Mouse (Mus musculus): ENCODE data around the gene Mymx. TPM values are rescaled to one million over a fixed set of nuclear protein-coding genes. Genes with fewer than 3 reads are reported as not detected.
A peak's percentile ranks its signal among the peaks of the same experiment; 100 is the strongest.

Gene Mymx
- polyA plus RNA-seq, 1 experiment from 2014 or later, result not detected

DNA sequence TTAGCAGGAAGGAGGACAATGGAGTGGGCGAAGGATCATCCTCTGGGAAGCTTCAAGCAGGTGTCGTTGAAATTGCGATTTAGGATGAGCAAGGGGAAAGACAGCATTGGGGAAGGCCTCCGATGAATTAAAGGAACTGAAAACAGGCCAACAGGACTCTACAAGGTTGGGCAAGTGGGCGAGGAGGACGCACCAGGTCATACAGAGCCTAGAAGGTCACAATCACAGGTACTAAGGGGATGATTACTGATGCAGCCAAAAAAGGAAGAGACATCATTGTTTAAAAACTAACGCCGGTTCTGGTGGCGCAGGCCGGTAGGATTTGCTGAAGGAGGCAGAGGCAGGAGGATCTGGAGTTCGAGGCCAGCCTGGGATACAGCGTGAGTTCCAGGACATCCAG lies 38.7 kb downstream of the Mymx start:
- 0 out of 2 replicates have a peak overlapping the region, but pooled peaks have one; percentile 89 for H3K4me3 ChIP-seq
- no peak overlapping the region for H3K27ac ChIP-seq
- no peaks in the 10 kb centered on the region for H3K27me3 ChIP-seq (replicated peaks)
- no peak for ATAC-seq (replicated peaks)
- no peaks in the 10 kb centered on the region for H3K9me3 ChIP-seq
- peak overlapping the region; percentile 93 for H3K4me2 ChIP-seq
- H3K4me1 ChIP-seq, result peaks cover 27% of the 10 kb centered on the region
- no peak overlapping the region for H3K9ac ChIP-seq
- H3K36me3 ChIP-seq (replicated peaks), result peaks cover 21% of the 10 kb centered on the region
- 79% methylated on average over 12 of the region's 12 CpGs for WGBS

- Histone ChIP-seq H3K9ac (no peak overlapping the region), H3K27me3 (replicated peaks) (peaks cover 3% of the 10 kb centered on the region; the same call in 1 of the 2 replicates), H3K36me3 (replicated peaks) (no peaks in the 10 kb centered on the region), H3K27ac (no peak overlapping the region), H3K4me3 (no peak overlapping the region), H3K4me1 (peaks cover 23% of the 10 kb centered on the region), H3K4me2 (no peak overlapping the region), H3K9me3 (no peaks in the 10 kb centered on the region)
- ATAC-seq (replicated peaks), result no peak
- WGBS, result 86% methylated on average over 15 of the region's 15 CpGs
Measured at GRCm38 (mm10) chr17:45559732-45560525, 42.0 kb downstream of the Mymx start.

- Histone ChIP-seq H3K4me1 (peaks cover 16% of the 10 kb centered on the region), H3K27ac (no peak overlapping the region), H3K9me3 (no peaks in the 10 kb centered on the region), H3K36me3 (replicated peaks) (no peaks in the 10 kb centered on the region), H3K27me3 (replicated peaks) (peaks cover 5% of the 10 kb centered on the region; the same call in 1 of the 2 replicates), H3K9ac (no peak overlapping the region), H3K4me3 (no peak overlapping the region), H3K4me2 (no peak overlapping the region)
- no peak for ATAC-seq (replicated peaks)
- 71% methylated on average over 16 of the region's 16 CpGs for WGBS
Measured at GRCm38 (mm10) chr17:45557998-45558862, 43.7 kb downstream of the Mymx start.

- Histone ChIP-seq H3K9me3 (no peaks in the 10 kb centered on the region), H3K4me3 (no peak overlapping the region), H3K27ac (no peak overlapping the region), H3K36me3 (replicated peaks) (no peaks in the 10 kb centered on the region), H3K4me1 (peaks cover 16% of the 10 kb centered on the region), H3K27me3 (replicated peaks) (peaks cover 5% of the 10 kb centered on the region; the same call in 1 of the 2 replicates), H3K4me2 (no peak overlapping the region), H3K9ac (no peak overlapping the region)
- no peak for ATAC-seq (replicated peaks)
- 70% methylated on average over 7 of the region's 7 CpGs for WGBS
Measured at GRCm38 (mm10) chr17:45557246-45557824, 44.6 kb downstream of the Mymx start.

GRCm38 (mm10) chr17:45556514-45557245 lies 45.2 kb downstream of the Mymx start:
- no peaks in the 10 kb centered on the region for H3K36me3 ChIP-seq (replicated peaks)
- H3K4me1 ChIP-seq, result peaks cover 20% of the 10 kb centered on the region
- no peak overlapping the region for H3K9ac ChIP-seq
- no peak overlapping the region for H3K27ac ChIP-seq
- no peak for ATAC-seq (replicated peaks)
- H3K27me3 ChIP-seq (replicated peaks), result peaks cover 5% of the 10 kb centered on the region; the same call in 1 of the 2 replicates
- peak overlapping the region; percentile 94 for H3K4me2 ChIP-seq
- H3K4me3 ChIP-seq, result peak overlapping the region; percentile 53; the same call in 1 of the 2 replicates
- 78% methylated on average over 3 of the region's 3 CpGs for WGBS
- H3K9me3 ChIP-seq, result no peaks in the 10 kb centered on the region

DNA sequence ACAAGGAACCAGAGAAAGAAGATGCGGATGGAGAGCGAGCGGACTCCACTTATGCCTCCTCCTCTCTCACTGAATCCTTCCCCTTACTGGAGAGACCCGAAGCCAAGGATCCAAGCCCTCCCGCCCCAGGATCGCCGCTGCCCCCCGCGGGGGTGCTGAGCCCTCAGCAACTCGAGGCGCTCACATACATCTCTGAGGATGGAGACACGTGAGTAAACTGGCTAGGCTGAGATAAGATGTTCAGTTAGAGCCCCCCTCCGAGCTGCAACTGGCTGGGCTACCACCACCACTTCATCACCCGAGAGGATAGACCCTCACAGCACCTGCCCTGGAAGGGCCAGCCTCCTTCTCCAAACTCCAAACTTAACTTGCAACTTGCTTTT lies 45.8 kb downstream of the Mymx start:
- peak overlapping the region; percentile 53 for H3K9ac ChIP-seq
- no peaks in the 10 kb centered on the region for H3K9me3 ChIP-seq
- peaks cover 5% of the 10 kb centered on the region; the same call in 1 of the 2 replicates for H3K27me3 ChIP-seq (replicated peaks)
- H3K27ac ChIP-seq, result no peak overlapping the region
- no peaks in the 10 kb centered on the region for H3K36me3 ChIP-seq (replicated peaks)
- peak overlapping the region; percentile 53 for H3K4me3 ChIP-seq
- WGBS, result 2% methylated on average over 14 of the region's 14 CpGs
- no peak for ATAC-seq (replicated peaks)
- peak overlapping the region; percentile 94 for H3K4me2 ChIP-seq
- H3K4me1 ChIP-seq, result peaks cover 25% of the 10 kb centered on the region

- peaks cover 25% of the 10 kb centered on the region for H3K4me1 ChIP-seq
- no peak within 1 kb of the TSS for H3K27ac ChIP-seq
- H3K36me3 ChIP-seq (replicated peaks), result no peaks in the 10 kb centered on the region
- H3K27me3 ChIP-seq (replicated peaks), result peaks cover 5% of the 10 kb centered on the region; the same call in 1 of the 2 replicates
- peak within 1 kb of the TSS; percentile 53 for H3K4me3 ChIP-seq
- no peaks in the 10 kb centered on the region for H3K9me3 ChIP-seq
- H3K9ac ChIP-seq, result peak within 1 kb of the TSS; percentile 53
- under 1% methylated on average over 45 of the region's 45 CpGs for WGBS
- peak within 1 kb of the TSS; percentile 94 for H3K4me2 ChIP-seq
- ATAC-seq (replicated peaks), result peak; percentile 68
Measured at GRCm38 (mm10) chr17:45555452-45556106, 46.3 kb downstream of the Mymx start, which contains the start of gene Nfkbie. Gene Nfkbie, plus strand, starts transcription at chr17:45555703.

- ATAC-seq (replicated peaks), result no peak
- no peaks in the 10 kb centered on the region for H3K36me3 ChIP-seq (replicated peaks)
- peaks cover 5% of the 10 kb centered on the region; the same call in 1 of the 2 replicates for H3K27me3 ChIP-seq (replicated peaks)
- H3K9ac ChIP-seq, result no peak overlapping the region
- WGBS, result 57% methylated on average over 1 of the region's 1 CpGs
- H3K9me3 ChIP-seq, result no peaks in the 10 kb centered on the region
- H3K4me1 ChIP-seq, result peaks cover 34% of the 10 kb centered on the region
- H3K4me2 ChIP-seq, result no peak overlapping the region
- H3K27ac ChIP-seq, result no peak overlapping the region
- H3K4me3 ChIP-seq, result no peak overlapping the region
Measured at GRCm38 (mm10) chr17:45554420-45554819, 47.5 kb downstream of the Mymx start.

DNA sequence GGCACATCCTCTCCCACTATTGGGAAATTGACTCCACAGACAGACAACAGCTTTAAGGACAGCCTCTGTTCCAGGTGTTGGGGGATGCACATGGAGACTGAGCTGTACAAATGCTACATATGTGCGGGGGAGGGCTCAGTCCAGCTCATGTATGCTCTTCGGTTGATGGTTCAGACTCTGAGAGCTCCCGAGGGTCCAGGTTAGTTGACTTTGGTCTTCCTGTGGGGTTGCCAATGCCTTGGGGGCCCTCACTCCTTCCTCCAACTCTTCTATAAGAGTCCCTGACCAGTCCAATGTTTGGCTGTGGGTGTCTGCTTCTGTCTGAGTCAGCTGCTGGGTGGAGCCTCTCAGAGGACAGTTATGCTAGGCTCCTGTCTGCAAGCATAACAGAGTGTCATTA lies 48.8 kb downstream of the Mymx start:
- no peak overlapping the region for H3K27ac ChIP-seq

GRCm38 (mm10) chr17:45551816-45552451 lies 50.0 kb downstream of the Mymx start:
- ATAC-seq (replicated peaks), result peak; percentile 10; the same call in 1 of the 2 replicates
- peaks cover 49% of the 10 kb centered on the region for H3K4me1 ChIP-seq

More for the DNA sequence above, 48.8 kb downstream of the Mymx start:
- Histone ChIP-seq H3K9me3 (no peaks in the 10 kb centered on the region), H3K36me3 (replicated peaks) (no peaks in the 10 kb centered on the region), H3K4me2 (no peak overlapping the region), H3K27me3 (replicated peaks) (peaks cover 5% of the 10 kb centered on the region; the same call in 1 of the 2 replicates), H3K4me3 (no peak overlapping the region), H3K9ac (no peak overlapping the region), H3K4me1 (peaks cover 38% of the 10 kb centered on the region)
- no peak for ATAC-seq (replicated peaks)
- WGBS, result 85% methylated on average over 3 of the region's 3 CpGs

More at GRCm38 (mm10) chr17:45551816-45552451, 50.0 kb downstream of the Mymx start:
- Histone ChIP-seq H3K27ac (no peak overlapping the region), H3K27me3 (replicated peaks) (peaks cover 12% of the 10 kb centered on the region; the same call in 1 of the 2 replicates), H3K4me3 (no peak overlapping the region), H3K9ac (no peak overlapping the region), H3K36me3 (replicated peaks) (no peaks in the 10 kb centered on the region), H3K9me3 (no peaks in the 10 kb centered on the region), H3K4me2 (no peak overlapping the region)
- 3% methylated on average over 8 of the region's 8 CpGs for WGBS
